Mouse (Mus musculus) stomach, embryonic 14.5 days (tissue): ENCODE measurements around the gene Tcf15. TPM values are rescaled to one million over a fixed set of nuclear protein-coding genes. Genes with fewer than 3 reads are reported as not detected.

Experiments used
- ATAC-seq: fragments of 200-750 bp; cut with Nextera tagmentation; 2 replicates; pipeline ENCODE4 v1.8.0; 2017; ENCODE audit warnings: low read depth, moderate TSS enrichment; ENCODE audit not compliant: insufficient number of reproducible peaks, insufficient read depth, low FRiP score
- H3K27ac ChIP-seq: fragments of 300-500 bp; sonication (generic); 2 replicates; pipeline ENCODE4 v1.5.1; 2014; ENCODE audit warnings: mild to moderate bottlenecking, low read length, moderate library complexity, mixed read lengths
- H3K27me3 ChIP-seq: fragments of 300-500 bp; sonication (generic); 2 replicates; pipeline ENCODE4 v1.6.1; 2014; ENCODE audit warnings: low read length, control low read depth, mixed read lengths; ENCODE audit not compliant: control insufficient read depth, insufficient read depth
- H3K36me3 ChIP-seq: fragments of 300-500 bp; sonication (generic); 2 replicates; pipeline ENCODE4 v1.6.1; 2014; ENCODE audit warnings: mild to moderate bottlenecking, control low read depth, low read length, moderate library complexity, mixed read lengths; ENCODE audit not compliant: control insufficient read depth, insufficient read depth
- H3K4me1 ChIP-seq: fragments of 300-500 bp; sonication (generic); 2 replicates; pipeline ENCODE4 v1.6.1; 2014; ENCODE audit warnings: low read length, control low read depth, mixed read lengths; ENCODE audit not compliant: control insufficient read depth, insufficient read depth
- H3K4me2 ChIP-seq: fragments of 300-500 bp; sonication (generic); replicated peaks from 2 replicates; pipeline ENCODE4 v1.6.1; 2014; ENCODE audit warnings: low read depth, low read length, control low read depth
- H3K4me3 ChIP-seq: fragments of 300-500 bp; sonication (generic); 2 replicates; pipeline ENCODE4 v1.5.1; 2014; ENCODE audit warnings: low read depth, low read length, control low read depth
- H3K9ac ChIP-seq: fragments of 300-500 bp; sonication (generic); replicated peaks from 2 replicates; pipeline ENCODE4 v1.6.1; 2014; ENCODE audit warnings: low read depth, mild to moderate bottlenecking, control low read depth, low read length, moderate library complexity, mixed read lengths
- H3K9me3 ChIP-seq: fragments of 300-500 bp; sonication (generic); 2 replicates; pipeline ENCODE4 v1.6.1; 2016; ENCODE audit warnings: low read depth, low read length, control low read depth; ENCODE audit not compliant: control insufficient read depth
- WGBS: fragments of 180-500 bp; shearing (Covaris S2); extraction: QIAGEN DNeasy Blood & Tissue Kit; methylation state at CpG from one replicate; pipeline ENCODE4 v1.1.7; 2014; 5-methylcytosine and 5-hydroxymethylcytosine counted together
- polyA plus RNA-seq: library from polyadenylated mRNA; unstranded; fragments of >200 nt; fragmentation: Nextera tagmentation; extraction: Ambion mirVana; gene quantifications from 2 replicates; pipeline ENCODE4 v1.2.1, GENCODE M21; 2014

The Tcf15 gene
- polyA plus RNA-seq, 1 experiment from 2014 or later = 14.1 TPM

GRCm38 (mm10) chr2:152179301-152179700 is 35.9 kb downstream of the Tcf15 start:
- H3K4me2 ChIP-seq = no peak overlapping the region
- H3K27me3 ChIP-seq = no peaks in the 10 kb centered on the region
- H3K27ac ChIP-seq = no peak overlapping the region
- 0 out of 2 replicates have a peak, but pooled peaks cover 3% of the 10 kb centered on the region for H3K4me1 ChIP-seq
- 72% methylated on average over 2 of the region's 2 CpGs for WGBS
- H3K36me3 ChIP-seq = no peaks in the 10 kb centered on the region
- no peaks in the 10 kb centered on the region for H3K9me3 ChIP-seq
- no peak overlapping the region for H3K4me3 ChIP-seq
- ATAC-seq = no peak
- H3K9ac ChIP-seq = no peak overlapping the region

- 0 out of 2 replicates have a peak, but pooled peaks cover 3% of the 10 kb centered on the region for H3K4me1 ChIP-seq
- no peak overlapping the region for H3K27ac ChIP-seq
Observed at GRCm38 (mm10) chr2:152180323-152180722, 37.0 kb downstream of the Tcf15 start.

GRCm38 (mm10) chr2:152187132-152187531 is 43.8 kb downstream of the Tcf15 start:
- Histone ChIP-seq H3K36me3 (no peaks in the 10 kb centered on the region), H3K4me1 (no peaks in the 10 kb centered on the region), H3K4me2 (no peak overlapping the region), H3K9me3 (no peaks in the 10 kb centered on the region), H3K27ac (no peak overlapping the region), H3K9ac (no peak overlapping the region), H3K4me3 (no peak overlapping the region), H3K27me3 (no peaks in the 10 kb centered on the region)
- 78% methylated on average over 5 of the region's 5 CpGs for WGBS
- no peak for ATAC-seq

More at GRCm38 (mm10) chr2:152180323-152180722, 37.0 kb downstream of the Tcf15 start:
- peak; percentile 47; the same call in 1 of the 2 replicates for ATAC-seq
- Histone ChIP-seq H3K9me3 (no peaks in the 10 kb centered on the region), H3K4me3 (no peak overlapping the region), H3K4me2 (no peak overlapping the region), H3K27me3 (no peaks in the 10 kb centered on the region), H3K9ac (no peak overlapping the region), H3K36me3 (no peaks in the 10 kb centered on the region)
- WGBS = 42% methylated on average over 6 of the region's 6 CpGs

DNA sequence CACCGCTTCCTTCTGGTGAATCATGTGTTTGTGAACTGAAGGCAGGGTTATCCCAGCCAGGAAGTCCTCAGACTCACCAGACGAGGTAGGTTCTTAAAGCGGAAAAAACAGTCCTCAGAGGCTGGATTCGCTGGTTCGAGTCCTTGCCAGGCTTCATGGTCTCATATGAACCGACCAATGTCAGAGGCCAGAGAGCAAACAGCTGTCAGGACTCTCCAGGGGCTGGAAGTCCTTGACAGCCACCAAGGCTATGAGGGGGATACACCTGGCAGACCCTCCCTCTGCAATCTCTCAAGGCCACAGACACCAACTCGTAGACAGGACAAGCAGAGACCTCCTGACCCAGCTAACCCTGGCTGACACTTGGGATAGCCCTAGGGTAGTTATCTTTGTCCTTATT is 45.9 kb downstream of the Tcf15 start:
- Histone ChIP-seq H3K9ac (no peak overlapping the region), H3K4me3 (no peak overlapping the region), H3K9me3 (no peaks in the 10 kb centered on the region), H3K27me3 (no peaks in the 10 kb centered on the region), H3K36me3 (no peaks in the 10 kb centered on the region), H3K4me1 (no peaks in the 10 kb centered on the region), H3K4me2 (no peak overlapping the region), H3K27ac (no peak overlapping the region)
- ATAC-seq = no peak
- 51% methylated on average over 7 of the region's 7 CpGs for WGBS

DNA sequence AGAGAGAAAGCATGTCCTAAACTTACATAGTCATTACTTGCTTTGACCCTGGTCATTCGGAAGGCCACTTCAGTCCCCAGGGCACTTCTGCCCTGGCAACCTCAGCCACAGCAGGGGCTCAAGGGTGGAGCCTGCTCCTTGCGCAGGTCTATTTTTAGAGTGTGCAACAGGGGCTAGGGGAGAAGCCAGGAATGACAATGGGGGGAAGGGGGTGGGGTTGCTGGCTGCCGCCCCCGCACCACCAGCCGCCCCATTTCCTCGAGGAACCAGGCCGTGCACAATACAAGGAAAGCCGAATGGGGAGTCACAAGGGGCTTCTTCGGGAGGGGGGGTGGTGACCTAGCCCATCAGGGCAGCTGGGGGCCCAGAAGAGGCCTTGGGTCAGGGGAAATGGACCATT is 46.3 kb downstream of the Tcf15 start:
- no peaks in the 10 kb centered on the region for H3K27me3 ChIP-seq
- no peaks in the 10 kb centered on the region for H3K4me1 ChIP-seq
- H3K9me3 ChIP-seq = no peaks in the 10 kb centered on the region
- H3K9ac ChIP-seq = no peak overlapping the region
- no peaks in the 10 kb centered on the region for H3K36me3 ChIP-seq
- WGBS = 59% methylated on average over 9 of the region's 9 CpGs
- no peak for ATAC-seq
- H3K27ac ChIP-seq = no peak overlapping the region; the same call in 1 of the 2 replicates
- H3K4me3 ChIP-seq = no peak overlapping the region
- H3K4me2 ChIP-seq = no peak overlapping the region

GRCm38 (mm10) chr2:152190161-152190560 is 46.8 kb downstream of the Tcf15 start:
- no peak overlapping the region for H3K9ac ChIP-seq
- H3K4me3 ChIP-seq = no peak overlapping the region
- 66% methylated on average over 7 of the region's 7 CpGs for WGBS
- H3K9me3 ChIP-seq = no peaks in the 10 kb centered on the region
- H3K27me3 ChIP-seq = no peaks in the 10 kb centered on the region
- H3K36me3 ChIP-seq = no peaks in the 10 kb centered on the region
- no peaks in the 10 kb centered on the region for H3K4me1 ChIP-seq
- ATAC-seq = no peak
- H3K4me2 ChIP-seq = no peak overlapping the region
- H3K27ac ChIP-seq = no peak overlapping the region; the same call in 1 of the 2 replicates

DNA sequence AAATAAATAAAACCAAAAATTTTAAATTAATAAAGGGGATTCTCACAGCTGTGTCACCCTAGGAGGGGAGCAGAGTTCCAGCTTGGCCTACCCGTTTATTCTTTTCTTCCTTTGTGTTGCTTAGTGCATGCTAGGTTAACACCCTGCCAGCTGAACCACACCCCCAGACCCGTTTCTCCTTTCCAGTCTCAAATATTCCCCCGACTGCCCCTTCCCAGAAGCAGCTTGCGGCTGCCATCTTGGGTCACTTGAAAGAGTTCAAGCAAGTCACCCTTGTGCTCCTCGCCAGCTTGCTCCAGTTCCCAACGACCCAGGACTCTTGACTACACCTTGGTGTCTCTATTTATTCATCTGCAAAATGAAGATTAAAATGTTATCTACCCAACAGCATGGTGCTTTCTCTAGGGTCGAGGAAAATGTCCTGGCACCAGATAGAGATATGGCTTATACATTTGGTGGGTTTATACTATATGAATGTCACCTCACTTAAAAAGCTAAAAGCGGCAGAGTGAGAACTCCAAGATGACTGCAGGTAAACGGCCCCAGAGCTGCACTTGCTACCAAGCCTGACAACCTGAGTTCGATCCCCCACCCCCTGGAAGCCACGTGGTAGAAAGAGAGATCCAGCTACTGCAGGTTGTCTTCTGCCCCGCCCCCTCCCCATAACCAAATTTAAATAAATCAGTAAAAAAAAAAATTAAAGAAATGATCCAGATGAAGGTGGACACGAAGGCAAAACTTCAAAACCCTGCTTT is 49.4 kb downstream of the Tcf15 start:
- Histone ChIP-seq H3K27ac (no peak overlapping the region), H3K27me3 (no peaks in the 10 kb centered on the region), H3K9ac (no peak overlapping the region), H3K36me3 (no peaks in the 10 kb centered on the region), H3K4me1 (no peaks in the 10 kb centered on the region), H3K4me3 (no peak overlapping the region), H3K4me2 (no peak overlapping the region), H3K9me3 (no peaks in the 10 kb centered on the region)
- no peak for ATAC-seq
- 72% methylated on average over 13 of the region's 13 CpGs for WGBS

GRCm38 (mm10) chr2:152193346-152193710 is 50.0 kb downstream of the Tcf15 start:
- no peaks in the 10 kb centered on the region for H3K9me3 ChIP-seq
- no peak for ATAC-seq
- H3K27ac ChIP-seq = no peak overlapping the region
- no peak overlapping the region for H3K9ac ChIP-seq
- no peaks in the 10 kb centered on the region for H3K4me1 ChIP-seq
- no peak overlapping the region for H3K4me2 ChIP-seq
- no peaks in the 10 kb centered on the region for H3K27me3 ChIP-seq
- no peak overlapping the region for H3K4me3 ChIP-seq
- 77% methylated on average over 7 of the region's 7 CpGs for WGBS
- H3K36me3 ChIP-seq = no peaks in the 10 kb centered on the region

- Histone ChIP-seq H3K27me3 (no peaks in the 10 kb centered on the region), H3K4me2 (no peak overlapping the region), H3K9me3 (no peaks in the 10 kb centered on the region), H3K4me3 (no peak overlapping the region), H3K36me3 (no peaks in the 10 kb centered on the region), H3K9ac (no peak overlapping the region), H3K4me1 (no peaks in the 10 kb centered on the region), H3K27ac (no peak overlapping the region)
- ATAC-seq = no peak
- WGBS = 95% methylated on average over 2 of the region's 2 CpGs
Observed at GRCm38 (mm10) chr2:152194586-152194985, 51.2 kb downstream of the Tcf15 start.
